Mouse (Mus musculus) liver, adult 2 months (tissue): ENCODE measurements around the gene Tmem82.

Experiments used
- CTCF ChIP-seq: fragments of 200-500 bp; IDR thresholded peaks from 2 replicates; pipeline ENCODE4 v1.5.1; 2011; ENCODE audit warnings: low read depth, low read length, control low read depth
- POLR2A ChIP-seq: fragments of 200-500 bp; IDR thresholded peaks from 2 replicates; pipeline ENCODE4 v1.6.1; 2011; ENCODE audit warnings: low read length, control low read depth; ENCODE audit not compliant: insufficient read depth; ENCODE audit errors: extremely low read depth

- TF ChIP-seq CTCF (no peak), POLR2A (no peak)
Observed at GRCm38 (mm10) chr4:141655908-141656608, 37.6 kb upstream of the Tmem82 start.
